Mouse (Mus musculus) C2C12 (cell line): ENCODE data around the gene Gm20696.

Source experiments
- CEBPB ChIP-seq: IDR thresholded peaks from one replicate; pipeline ENCODE4 v1.6.1; 2011; ENCODE audit warnings: low read depth, mild to moderate bottlenecking, control low read depth, moderate library complexity
- CTCF ChIP-seq: IDR thresholded peaks from one replicate; pipeline ENCODE4 v1.5.1; 2011; ENCODE audit not compliant: control insufficient read depth, insufficient read depth, insufficient read length
- MAX ChIP-seq: IDR thresholded peaks from one replicate; pipeline ENCODE4 v1.6.1; 2011; ENCODE audit warnings: mild to moderate bottlenecking, control low read depth
- MYOG ChIP-seq: IDR thresholded peaks from one replicate; pipeline ENCODE4 v1.6.1; 2011; ENCODE audit not compliant: control insufficient read depth, insufficient read length; ENCODE audit errors: extremely low read depth

DNA sequence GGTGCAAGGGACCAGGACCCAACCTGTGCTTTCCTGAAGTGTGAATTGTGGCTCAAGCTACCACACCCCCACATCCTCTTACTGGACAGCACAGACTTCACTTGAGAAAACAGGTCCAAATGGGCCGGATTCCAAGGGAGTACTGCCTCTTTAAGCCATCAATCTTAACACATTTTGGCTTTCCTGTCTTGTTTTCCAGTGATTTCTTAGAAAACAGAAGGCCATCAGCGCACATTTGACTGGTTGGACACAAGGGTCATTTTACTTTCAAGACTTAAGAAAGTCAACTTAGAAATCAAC lies 402.8 kb downstream of the Gm20696 start:
- no peak for TF ChIP-seq CTCF
- no peak for TF ChIP-seq MAX
- TF ChIP-seq MYOG: no peak
- no peak for TF ChIP-seq CEBPB
